Mouse (Mus musculus) G1E (cell line): ENCODE results near the gene Gabarapl2.

ENCODE experiments used
- CTCF ChIP-seq: IDR thresholded peaks from 2 replicates; pipeline ENCODE4 v1.5.1; 2012; ENCODE audit warnings: low read depth, low read length, inconsistent platforms, mixed read lengths
- GATA1 ChIP-seq: IDR thresholded peaks from 2 replicates; pipeline ENCODE4 v1.6.1; 2012; ENCODE audit warnings: borderline replicate concordance, low read length, inconsistent platforms, mixed read lengths
- POLR2AphosphoS5 ChIP-seq: IDR thresholded peaks from 2 replicates; pipeline ENCODE4 v1.6.1; 2012; ENCODE audit warnings: low read depth, low read length, inconsistent platforms; ENCODE audit not compliant: insufficient replicate concordance
- TAL1 ChIP-seq: conservative IDR thresholded peaks from 2 replicates; pipeline ENCODE4 v1.6.1; 2012; ENCODE audit warnings: low read depth, low read length, inconsistent platforms, mixed read lengths

GRCm38 (mm10) chr8:111951936-111952335 lies 11.4 kb downstream of the Gabarapl2 start:
- no peak for TF ChIP-seq POLR2AphosphoS5
- TF ChIP-seq CTCF, result no peak
- no peak for TF ChIP-seq GATA1
- TF ChIP-seq TAL1, result no peak
